Mouse (Mus musculus): Measurements from ENCODE around the gene Spon1.

The Spon1 gene

GRCm38 (mm10) chr7:113903127-113903827 is 137.5 kb downstream of the Spon1 start:
- DNase-seq (ENCODE audit: inconsistent ontology term): no peak

GRCm38 (mm10) chr7:113903939-113904338 is 138.1 kb downstream of the Spon1 start:
- no peak for DNase-seq (ENCODE audit: inconsistent ontology term)

DNA sequence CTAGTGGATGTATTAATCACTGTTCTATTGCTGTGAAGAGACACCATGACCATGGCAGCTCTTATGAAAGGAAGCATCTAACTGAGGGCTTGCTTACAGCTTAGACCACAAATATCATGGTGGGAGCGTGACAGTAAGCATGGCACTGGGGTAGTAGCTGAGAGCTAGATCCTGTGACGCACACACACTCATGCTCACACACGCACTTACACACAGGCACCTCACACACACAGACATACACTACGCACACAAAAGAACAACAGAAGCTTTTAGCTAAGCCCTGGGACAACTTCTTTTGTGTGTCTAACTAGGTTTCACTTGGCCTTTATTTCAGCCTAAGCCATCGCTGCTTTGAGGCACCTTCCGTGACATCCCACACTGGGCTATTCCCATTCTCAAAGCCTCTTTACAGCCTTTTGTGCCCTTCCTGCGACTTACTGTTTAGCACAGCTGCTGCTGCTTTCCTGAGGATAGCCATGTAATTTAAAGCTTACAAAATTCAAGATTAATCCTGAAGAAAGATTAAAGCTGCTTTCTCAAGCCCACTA is 138.6 kb downstream of the Spon1 start:
- no peak for DNase-seq (ENCODE audit: inconsistent ontology term)

DNA sequence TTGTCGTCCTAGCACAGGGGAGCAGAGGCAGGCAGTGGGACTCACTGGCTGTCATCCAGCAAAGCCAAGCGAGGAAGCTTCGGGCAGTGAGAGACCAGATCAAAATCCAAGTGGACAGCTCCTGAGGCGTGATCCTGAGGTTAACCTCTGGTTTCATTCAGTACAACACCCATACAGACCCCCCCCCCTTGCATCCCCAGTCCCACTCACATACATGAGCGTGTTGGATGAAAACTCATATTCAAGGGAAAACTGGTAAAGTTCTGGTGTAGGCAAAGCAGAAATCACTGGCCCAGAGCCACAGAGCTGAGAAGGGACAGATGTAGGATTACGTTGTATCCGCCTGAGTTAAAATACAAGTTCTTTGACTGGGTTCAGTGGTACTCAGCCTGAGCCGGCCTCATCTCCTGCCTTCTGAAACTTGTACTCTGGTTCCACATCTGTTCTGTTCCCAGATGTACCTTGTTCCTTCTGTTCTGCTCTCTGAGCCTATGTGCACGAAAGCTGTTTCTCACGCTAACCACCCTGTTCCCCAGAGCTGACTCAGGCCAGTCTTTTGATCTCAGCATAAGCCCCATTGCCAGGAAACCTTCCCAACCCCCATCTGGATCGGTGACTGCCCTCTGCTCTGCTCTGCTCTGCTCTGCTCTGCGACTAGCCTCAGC is 143.5 kb downstream of the Spon1 start:
- DNase-seq (ENCODE audit: inconsistent ontology term): peak; percentile 61

DNA sequence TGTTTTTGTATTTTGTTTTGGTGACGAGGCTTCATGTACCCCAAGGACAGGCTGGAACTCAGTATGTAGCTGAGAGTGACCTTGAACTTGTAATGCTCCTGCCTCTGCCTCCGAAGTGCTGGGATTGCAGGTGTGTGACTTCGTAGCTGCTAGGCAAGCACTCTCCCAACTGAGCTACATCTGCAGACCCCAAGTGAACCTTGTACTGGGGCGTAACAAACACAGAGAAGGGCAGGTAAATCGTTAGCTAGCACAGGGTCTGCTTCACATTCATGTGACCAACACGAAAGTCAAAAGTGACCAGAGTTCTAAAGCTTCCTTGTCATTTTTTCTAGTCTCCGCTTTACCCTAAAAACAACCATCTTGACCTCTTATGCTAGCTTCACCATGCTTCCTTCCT is 145.1 kb downstream of the Spon1 start:
- no peak for DNase-seq (ENCODE audit: inconsistent ontology term)

DNA sequence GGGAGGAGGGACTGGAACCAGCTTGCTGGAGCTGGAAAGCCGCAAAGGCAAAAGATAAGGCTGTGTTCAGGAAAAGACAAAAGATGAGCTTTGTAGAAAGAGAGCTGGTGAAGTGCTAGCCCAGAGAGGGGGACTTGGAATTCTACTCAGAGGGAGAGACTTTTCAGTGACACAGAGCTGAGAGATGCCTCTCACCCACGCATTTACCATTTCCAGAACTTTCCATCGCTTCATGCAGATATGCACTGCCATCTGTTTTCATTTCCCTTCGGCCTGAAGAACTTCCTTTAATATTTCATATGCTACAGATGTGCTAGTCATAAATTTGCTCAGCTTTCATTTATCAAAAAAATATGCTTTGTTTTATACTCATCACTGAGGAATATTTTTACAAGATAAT is 150.1 kb downstream of the Spon1 start:
- no peak for DNase-seq (ENCODE audit: inconsistent ontology term)

- DNase-seq (ENCODE audit: inconsistent ontology term): no peak
Measured at GRCm38 (mm10) chr7:113918916-113919315, 153.1 kb downstream of the Spon1 start.

GRCm38 (mm10) chr7:113919505-113919904 is 153.7 kb downstream of the Spon1 start:
- DNase-seq (ENCODE audit: inconsistent ontology term): no peak

GRCm38 (mm10) chr7:113920056-113920455 is 154.3 kb downstream of the Spon1 start:
- DNase-seq (ENCODE audit: inconsistent ontology term): peak; percentile 71

- no peak for DNase-seq (ENCODE audit: inconsistent ontology term)
Measured at GRCm38 (mm10) chr7:113924561-113924960, 158.8 kb downstream of the Spon1 start.

DNA sequence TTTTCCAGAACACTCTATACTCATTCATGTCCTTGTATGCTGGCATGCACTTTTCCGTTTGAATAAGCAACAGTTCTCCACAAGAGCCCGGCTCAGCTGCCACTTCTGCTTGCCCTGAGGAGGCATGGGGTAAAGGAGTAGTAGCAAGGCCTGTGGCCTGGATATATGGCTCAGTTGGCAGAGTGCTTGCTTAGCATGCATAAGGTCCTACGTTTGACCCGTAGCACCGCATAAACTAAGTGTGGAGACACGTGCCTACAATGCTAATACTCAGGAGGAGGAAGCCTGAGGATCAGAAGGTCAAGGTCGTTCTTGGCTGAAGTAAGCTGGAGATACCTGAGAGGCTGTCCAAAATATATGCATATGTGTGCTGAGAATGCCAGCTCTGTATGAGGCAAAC is 185.1 kb downstream of the Spon1 start:
- no peak for DNase-seq (ENCODE audit: inconsistent ontology term)

- DNase-seq (ENCODE audit: inconsistent ontology term): no peak
Measured at GRCm38 (mm10) chr7:113955431-113955830, 189.6 kb downstream of the Spon1 start.

DNA sequence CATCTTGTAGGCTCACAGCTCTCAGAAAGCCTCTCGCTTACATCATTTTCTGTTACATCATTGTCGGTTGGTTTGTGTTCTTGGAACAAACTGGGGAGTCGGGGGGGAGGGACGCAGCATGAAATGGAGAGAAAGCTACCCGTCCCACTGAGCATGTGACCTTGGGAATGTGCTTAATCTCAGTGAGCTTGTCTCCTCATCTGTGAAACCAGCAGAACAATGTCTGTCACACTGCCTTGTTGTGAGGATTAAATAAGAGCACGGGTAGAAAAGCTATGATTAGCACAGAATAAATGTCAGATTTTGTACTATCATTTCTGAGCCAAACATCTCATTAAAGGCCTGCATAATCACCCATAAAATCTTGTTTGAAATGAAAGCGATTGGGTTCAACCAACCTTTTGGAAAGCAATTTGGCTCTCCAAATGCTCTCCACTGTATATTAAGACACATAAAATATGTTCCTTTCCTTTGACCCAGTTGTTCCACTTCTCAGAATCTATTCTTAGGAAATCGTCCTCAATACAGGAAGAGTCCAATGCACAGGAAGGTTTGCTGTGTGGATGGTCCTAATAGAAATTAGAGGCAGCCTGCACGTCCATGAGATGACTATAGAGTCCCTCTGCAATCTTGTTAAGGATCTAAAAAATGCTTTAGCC is 195.2 kb downstream of the Spon1 start:
- peak; percentile 95 for DNase-seq (ENCODE audit: inconsistent ontology term)

GRCm38 (mm10) chr7:113961500-113961895 is 195.7 kb downstream of the Spon1 start:
- DNase-seq (ENCODE audit: inconsistent ontology term): peak; percentile 73

DNA sequence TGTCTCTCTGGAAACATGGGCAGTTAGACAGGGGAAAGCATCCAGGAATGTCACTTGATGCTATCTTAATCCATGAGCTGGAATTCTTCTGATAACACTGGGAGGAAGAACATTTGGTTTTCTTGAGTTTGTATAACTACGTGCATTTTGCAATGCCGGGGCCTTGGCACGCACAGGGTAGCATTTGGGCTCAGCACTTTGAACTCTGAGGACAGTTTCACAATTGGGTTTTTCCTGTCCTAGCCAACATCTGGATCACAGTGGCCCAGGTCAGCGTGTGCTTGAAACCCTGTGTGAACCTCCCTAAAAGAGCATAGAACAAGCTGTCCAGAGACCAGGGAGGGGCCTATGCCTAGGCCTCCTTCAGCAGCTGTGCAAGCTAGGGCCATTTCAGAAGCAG is 196.3 kb downstream of the Spon1 start:
- no peak for DNase-seq (ENCODE audit: inconsistent ontology term)

- no peak for DNase-seq (ENCODE audit: inconsistent ontology term)
Measured at GRCm38 (mm10) chr7:113963766-113964165, 198.0 kb downstream of the Spon1 start.

- no peak for DNase-seq (ENCODE audit: inconsistent ontology term)
Measured at GRCm38 (mm10) chr7:113965625-113966024, 199.8 kb downstream of the Spon1 start.

DNA sequence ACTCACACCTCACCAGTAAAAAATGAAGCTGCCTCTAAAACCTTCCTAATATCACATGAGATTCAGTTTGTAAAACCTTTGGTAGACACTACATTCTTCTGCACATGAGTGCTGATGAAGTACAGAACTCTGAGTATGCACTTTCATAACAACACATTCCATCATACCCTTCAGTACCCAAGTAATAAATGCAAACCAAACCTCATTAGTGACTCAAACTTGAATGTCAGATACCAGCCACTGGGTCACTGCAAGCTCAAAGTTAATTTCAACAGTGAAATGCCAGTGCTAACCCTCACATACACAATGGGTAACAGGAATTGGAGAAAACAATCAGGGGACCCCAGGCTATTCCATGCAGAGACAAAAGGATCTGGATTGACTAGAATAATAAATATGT is 203.4 kb downstream of the Spon1 start:
- peak; percentile 92 for DNase-seq (ENCODE audit: inconsistent ontology term)

GRCm38 (mm10) chr7:113972536-113972935 is 206.7 kb downstream of the Spon1 start:
- no peak for DNase-seq (ENCODE audit: inconsistent ontology term)

GRCm38 (mm10) chr7:113986406-113987134 is 220.8 kb downstream of the Spon1 start:
- peak; percentile 95 for DNase-seq (ENCODE audit: inconsistent ontology term)

- DNase-seq (ENCODE audit: inconsistent ontology term): no peak
Measured at GRCm38 (mm10) chr7:113988156-113988555, 222.4 kb downstream of the Spon1 start.
